Mouse (Mus musculus) CD8-positive naive resting alpha-beta T cell, adult 2 months (primary cell): ENCODE data around the gene Eda.

Experiments
- DNase-seq, 2 experiments: peaks; one replicate each; pipeline ENCODE4 v3.0.0; 2022; ENCODE audit warnings: low read depth in 2 of 2, low spot score in 2 of 2

Gene Eda

GRCm38 (mm10) chrX:99975250-99975984 lies at the start of gene Eda:
Gene Eda (plus strand): TSS chrX:99975606.
- no peak for DNase-seq

- no peak for DNase-seq
These were observed 14.4 kb upstream of the Eda start for GRCm38 (mm10) chrX:99961002-99961401.

GRCm38 (mm10) chrX:99970111-99970510 lies 5.3 kb upstream of the Eda start:
- DNase-seq = no peak

GRCm38 (mm10) chrX:99974381-99974780 lies 1.0 kb upstream of the Eda start:
- no peak for DNase-seq

GRCm38 (mm10) chrX:99974803-99975202 lies 603 bp upstream of the Eda start:
- no peak for DNase-seq

GRCm38 (mm10) chrX:99975985-99976924 lies 849 bp downstream of the Eda start:
- DNase-seq = no peak

- DNase-seq = no peak
These were observed 2.9 kb downstream of the Eda start for GRCm38 (mm10) chrX:99978354-99978753.

GRCm38 (mm10) chrX:99993434-99993833 lies 18.0 kb downstream of the Eda start:
- DNase-seq = no peak

- DNase-seq = no peak
These were observed 23.9 kb downstream of the Eda start for GRCm38 (mm10) chrX:99999342-99999741.

- no peak for DNase-seq
These were observed 143.0 kb downstream of the Eda start for GRCm38 (mm10) chrX:100118362-100118761.

- DNase-seq = no peak
These were observed 219.9 kb downstream of the Eda start for GRCm38 (mm10) chrX:100195286-100195685.

GRCm38 (mm10) chrX:100313652-100314051 lies 338.2 kb downstream of the Eda start:
- no peak for DNase-seq

- no peak for DNase-seq
These were observed 338.9 kb downstream of the Eda start for GRCm38 (mm10) chrX:100314172-100314902.

GRCm38 (mm10) chrX:100340687-100341086 lies 365.3 kb downstream of the Eda start:
- DNase-seq = no peak

GRCm38 (mm10) chrX:100344433-100344832 lies 369.0 kb downstream of the Eda start:
- DNase-seq = no peak

GRCm38 (mm10) chrX:100356974-100357373 lies 381.6 kb downstream of the Eda start:
- DNase-seq = no peak

- no peak for DNase-seq
These were observed 414.5 kb downstream of the Eda start for GRCm38 (mm10) chrX:100389887-100390286.

- DNase-seq = no peak
These were observed 416.9 kb downstream of the Eda start for GRCm38 (mm10) chrX:100392304-100392703.

- no peak for DNase-seq
These were observed 418.9 kb downstream of the Eda start for GRCm38 (mm10) chrX:100394223-100394861.

- DNase-seq = no peak
These were observed 419.6 kb downstream of the Eda start for GRCm38 (mm10) chrX:100395026-100395425.

GRCm38 (mm10) chrX:100400900-100401299 lies 425.5 kb downstream of the Eda start:
- DNase-seq = no peak
